Mouse (Mus musculus): ENCODE measurements around the gene Zic4. TPM values are rescaled to one million over a fixed set of nuclear protein-coding genes. Genes with fewer than 3 reads are reported as not detected.

Gene Zic4
- polyA plus RNA-seq, 1 experiment from 2014 or later = 46.7 TPM

- Histone ChIP-seq H3K4me3 (ENCODE audit: low read depth, low read length) (peak overlapping the region; percentile 14; the same call in 1 of the 2 replicates), H3K4me1 (ENCODE audit: control insufficient read depth, insufficient read depth, low read length) (peaks cover 2% of the 10 kb centered on the region; the same call in 1 of the 2 replicates), H3K27ac (ENCODE audit: low read depth, low read length) (no peak overlapping the region), H3K36me3 (ENCODE audit: control insufficient read depth, insufficient read depth, low read length) (no peaks in the 10 kb centered on the region), H3K27me3 (ENCODE audit: control insufficient read depth, insufficient read depth, low read length) (peaks cover 8% of the 10 kb centered on the region), H3K9ac (replicated peaks; ENCODE audit: low read depth, low read length) (no peak overlapping the region), H3K4me2 (ENCODE audit: low read depth, low read length) (peak overlapping the region; percentile 35), H3K9me3 (ENCODE audit: control insufficient read depth, low read length) (no peaks in the 10 kb centered on the region)
- ATAC-seq (ENCODE audit: low read depth) = no peak
- 2% methylated on average over 18 of the region's 18 CpGs for WGBS
These were observed 58.2 kb downstream of the Zic4 start for GRCm38 (mm10) chr9:91420441-91420840.

Other genes starting within 250 kb of the Zic4 start
- gene Zic1, start 3.4 kb downstream of the Zic4 start, polyA plus RNA-seq (2014; fragmentation: Nextera tagmentation; extraction: Ambion mirVana) = 28.7 and 30.5 TPM in 2 replicates